Mouse (Mus musculus) frontal cortex, postnatal 36 days (tissue): ENCODE measurements around the gene Ubr4.

Experiments used
- DNase-seq, 2 experiments: peaks; one replicate each; pipeline ENCODE4 v3.0.0; 2022; ENCODE audit warnings: low spot score in 2 of 2

Ubr4 gene

DNA sequence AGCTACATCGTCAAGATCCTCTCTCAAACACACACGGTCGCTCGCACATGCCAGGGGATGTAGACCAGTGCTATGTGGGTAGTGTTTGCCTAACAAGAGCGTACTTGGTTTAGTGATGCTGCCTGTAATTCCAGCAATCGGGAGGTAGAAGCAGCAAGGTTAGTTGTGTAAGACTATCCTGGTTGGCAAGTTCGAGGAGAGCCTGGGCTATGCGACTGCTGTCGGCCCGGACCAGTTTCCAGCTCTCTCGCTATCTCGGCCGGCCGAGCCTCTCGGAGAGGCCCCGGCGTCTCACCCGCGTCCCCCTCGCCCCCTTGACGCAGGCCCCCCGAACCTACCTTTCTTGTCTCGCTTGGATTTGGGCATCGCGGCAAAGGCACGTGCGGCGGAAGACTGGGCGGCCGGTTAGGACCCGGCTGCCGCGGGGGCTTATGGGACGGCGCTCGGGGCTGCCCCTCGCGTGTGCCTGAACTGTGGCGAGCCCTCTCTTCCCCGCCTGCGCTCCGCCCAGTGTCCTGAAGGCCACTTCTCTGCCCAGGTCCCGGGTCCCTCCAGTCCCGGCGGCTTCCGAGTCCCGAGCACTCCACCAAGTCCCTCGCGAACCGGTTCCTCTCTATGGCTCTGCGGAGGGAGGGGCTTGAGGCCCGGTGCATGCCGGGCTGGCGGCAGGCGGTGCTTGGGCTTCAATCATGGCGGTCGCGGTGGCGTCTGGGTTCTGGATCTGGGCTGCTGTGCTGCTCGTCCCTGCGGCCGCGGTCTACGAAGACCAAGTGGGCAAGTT, at the start of gene Ubr4, which contains the start of the genes Mrto4 and Emc1:
Ubr4 (plus strand) TSS at position 679 of the 781 bp plus-strand sequence.
Mrto4 (minus strand) TSS at position 646 of the 781 bp plus-strand sequence.
Emc1 (plus strand) TSS at position 657 of the 781 bp plus-strand sequence.
- DNase-seq, result peak; percentile 89

- no peak for DNase-seq
Measured at GRCm38 (mm10) chr4:139305521-139305920, 46.9 kb upstream of the Ubr4 start.

DNA sequence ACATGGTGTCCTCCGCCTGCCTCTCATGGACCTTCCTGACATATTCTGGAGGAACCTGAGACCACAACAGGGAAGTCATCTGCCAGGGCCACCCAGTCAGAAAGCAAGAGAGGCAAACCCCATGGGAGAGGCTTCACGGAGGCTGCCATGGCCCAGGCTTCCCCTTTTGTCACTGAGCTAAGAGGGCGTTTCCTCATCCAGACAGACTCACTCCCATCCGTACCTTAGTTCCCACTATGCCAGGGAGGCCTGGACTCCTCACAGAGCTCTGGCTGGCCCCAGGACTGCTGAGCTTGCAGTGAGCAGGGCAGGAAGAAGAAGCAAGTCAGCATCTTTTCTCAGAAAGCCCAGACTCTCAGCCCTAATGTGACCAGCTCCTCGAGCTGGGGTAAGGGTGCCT, 44.5 kb upstream of the Ubr4 start:
- no peak for DNase-seq

- no peak for DNase-seq
Measured at GRCm38 (mm10) chr4:139309651-139310050, 42.8 kb upstream of the Ubr4 start.

GRCm38 (mm10) chr4:139310171-139310898, 42.1 kb upstream of the Ubr4 start, which contains the start of the genes Pqlc2 and Akr7a5:
Gene Pqlc2, minus strand, starts transcription at chr4:139310708.
Gene Akr7a5, plus strand, starts transcription at chr4:139310744.
- peak; percentile 97 to 98 for DNase-seq

GRCm38 (mm10) chr4:139310899-139311701, 41.3 kb upstream of the Ubr4 start:
- no peak for DNase-seq

GRCm38 (mm10) chr4:139311707-139312106, 40.7 kb upstream of the Ubr4 start:
- DNase-seq, result no peak

DNA sequence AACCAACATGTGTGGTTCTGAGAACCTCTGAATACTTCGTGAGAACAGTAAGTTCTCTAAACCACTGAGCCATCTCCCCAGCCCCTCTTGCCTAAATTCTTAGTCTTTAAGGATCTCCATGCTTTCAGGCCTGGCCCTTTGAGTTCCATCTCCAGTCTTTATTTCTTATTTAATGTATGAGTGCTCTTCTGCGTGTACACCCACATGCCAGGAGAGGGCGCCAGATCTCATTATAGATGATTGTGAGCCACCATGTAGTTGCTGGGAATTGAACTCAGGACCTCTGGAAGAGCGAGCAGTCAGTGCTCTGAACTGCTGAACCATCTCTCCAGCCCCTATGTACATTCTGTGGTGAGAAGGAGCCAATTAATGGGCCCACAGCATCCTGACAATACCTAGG, 39.8 kb upstream of the Ubr4 start:
- DNase-seq, result no peak

DNA sequence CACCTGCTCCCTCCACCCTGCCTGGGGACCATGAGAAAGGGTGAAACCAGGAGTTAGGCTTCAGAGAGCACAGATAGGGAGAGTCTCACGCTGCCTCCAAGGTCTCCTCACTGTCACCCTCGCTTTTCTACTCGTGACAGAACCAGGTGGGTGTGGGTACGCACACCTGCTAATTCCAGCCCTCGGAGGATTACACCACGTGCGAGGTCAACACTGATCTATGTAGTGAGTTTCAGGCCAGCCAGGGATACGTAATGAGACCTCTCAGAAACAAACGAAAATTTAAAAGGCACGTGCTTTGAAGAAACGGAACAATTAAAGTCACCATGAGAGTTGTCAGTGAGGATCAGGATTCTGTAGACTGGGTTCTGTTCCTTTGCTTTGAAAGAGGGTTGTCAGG, 34.0 kb upstream of the Ubr4 start:
- no peak for DNase-seq

DNA sequence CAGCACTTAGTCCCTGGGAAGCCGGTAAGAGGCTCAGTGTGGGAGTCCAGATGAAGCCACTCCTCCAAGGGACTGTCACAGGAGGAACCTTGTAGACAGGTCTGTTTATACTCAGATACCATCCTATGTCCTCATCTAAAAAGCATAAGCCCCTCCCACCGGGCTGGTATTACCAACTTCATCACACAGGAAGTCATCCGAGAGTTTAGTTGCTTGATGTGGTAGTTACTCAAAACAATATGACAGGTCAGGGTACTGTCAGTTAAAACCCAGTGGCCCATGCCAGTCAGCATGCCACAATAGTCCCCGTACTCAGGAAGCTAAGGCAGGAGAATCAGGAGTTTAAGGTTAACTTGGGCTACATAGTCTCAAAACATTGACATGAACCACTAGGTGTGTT, 32.7 kb upstream of the Ubr4 start:
- no peak for DNase-seq

GRCm38 (mm10) chr4:139330605-139331004, 21.8 kb upstream of the Ubr4 start:
- peak in 1 of 2 experiments; percentile 17 for DNase-seq

DNA sequence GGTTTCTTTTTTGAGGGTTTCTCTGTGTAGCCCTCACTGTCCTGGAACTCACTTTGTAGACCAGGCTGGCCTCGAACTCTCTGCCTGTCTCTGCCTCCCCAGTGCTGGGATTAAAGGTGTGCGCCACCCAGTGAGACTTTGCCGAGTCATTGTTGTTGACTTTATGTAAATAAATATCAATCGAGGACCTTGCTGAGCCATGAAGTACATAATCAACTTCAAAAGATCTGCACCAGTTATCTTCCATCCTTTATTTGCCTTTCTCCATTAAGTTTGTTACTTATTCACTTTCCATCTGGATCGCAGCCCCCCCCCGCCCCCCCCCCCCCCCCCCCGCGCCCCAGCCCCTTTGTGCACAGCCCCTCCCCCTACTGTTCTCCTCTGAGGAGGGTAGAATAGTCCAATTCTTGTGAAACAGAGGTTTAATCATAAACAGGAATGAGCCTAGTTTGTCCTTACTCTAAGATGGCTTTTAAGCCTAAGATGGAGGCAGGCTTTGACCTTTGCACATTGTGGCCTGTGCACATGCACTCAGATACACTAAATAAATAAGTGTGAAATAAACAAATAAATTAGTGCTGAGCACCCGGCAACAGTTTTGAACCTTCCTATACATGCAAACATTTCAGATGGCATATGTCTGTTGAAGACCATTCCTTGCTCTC, 17.6 kb upstream of the Ubr4 start:
- DNase-seq, result no peak

DNA sequence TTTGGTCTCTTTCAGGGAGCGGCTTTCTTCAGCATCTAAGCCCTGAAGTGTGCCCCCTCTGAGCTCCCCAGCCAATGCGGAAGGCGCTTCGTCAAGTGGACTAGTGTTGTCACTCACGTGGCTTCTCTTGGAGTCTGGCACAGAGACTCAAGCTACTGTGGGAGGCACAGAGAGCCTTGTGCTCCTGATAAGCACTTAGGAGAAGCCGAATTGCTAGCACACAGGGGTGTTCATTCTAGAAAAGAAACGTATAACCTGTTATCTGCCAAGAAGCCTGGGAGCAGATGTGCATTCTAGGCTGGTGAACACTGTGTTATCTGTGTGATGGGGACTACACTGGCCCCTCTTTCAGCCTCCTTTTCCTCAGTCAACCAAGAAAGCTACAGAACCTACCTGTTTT, 16.9 kb upstream of the Ubr4 start:
- no peak for DNase-seq

GRCm38 (mm10) chr4:139336822-139337483, 15.5 kb upstream of the Ubr4 start:
- DNase-seq, result peak; percentile 29 to 47

- DNase-seq, result no peak
Measured at GRCm38 (mm10) chr4:139338145-139338544, 14.3 kb upstream of the Ubr4 start.

- no peak for DNase-seq
Measured at GRCm38 (mm10) chr4:139340835-139341234, 11.6 kb upstream of the Ubr4 start.

- no peak for DNase-seq
Measured at GRCm38 (mm10) chr4:139341556-139342233, 10.7 kb upstream of the Ubr4 start.

DNA sequence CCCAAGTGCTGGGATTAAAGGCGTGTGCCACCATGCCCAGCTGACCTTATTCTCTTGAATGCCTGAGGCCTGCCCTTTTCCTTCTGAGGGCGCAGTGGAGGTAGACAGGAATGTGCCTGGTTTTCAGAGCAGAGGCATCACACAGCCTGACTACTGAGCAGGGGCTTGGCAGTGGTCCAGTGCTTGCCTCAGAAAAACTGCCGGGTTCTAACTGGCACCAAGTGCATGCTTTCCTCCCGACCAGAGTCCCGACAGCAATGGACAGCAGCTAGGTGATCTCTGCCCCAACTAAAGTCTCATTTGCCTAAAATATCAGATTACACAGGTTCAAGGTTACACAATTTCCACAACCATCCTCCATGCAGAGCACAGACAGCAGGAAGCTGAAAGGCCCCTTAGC, 8.7 kb upstream of the Ubr4 start:
- peak; percentile 11 to 28 for DNase-seq

DNA sequence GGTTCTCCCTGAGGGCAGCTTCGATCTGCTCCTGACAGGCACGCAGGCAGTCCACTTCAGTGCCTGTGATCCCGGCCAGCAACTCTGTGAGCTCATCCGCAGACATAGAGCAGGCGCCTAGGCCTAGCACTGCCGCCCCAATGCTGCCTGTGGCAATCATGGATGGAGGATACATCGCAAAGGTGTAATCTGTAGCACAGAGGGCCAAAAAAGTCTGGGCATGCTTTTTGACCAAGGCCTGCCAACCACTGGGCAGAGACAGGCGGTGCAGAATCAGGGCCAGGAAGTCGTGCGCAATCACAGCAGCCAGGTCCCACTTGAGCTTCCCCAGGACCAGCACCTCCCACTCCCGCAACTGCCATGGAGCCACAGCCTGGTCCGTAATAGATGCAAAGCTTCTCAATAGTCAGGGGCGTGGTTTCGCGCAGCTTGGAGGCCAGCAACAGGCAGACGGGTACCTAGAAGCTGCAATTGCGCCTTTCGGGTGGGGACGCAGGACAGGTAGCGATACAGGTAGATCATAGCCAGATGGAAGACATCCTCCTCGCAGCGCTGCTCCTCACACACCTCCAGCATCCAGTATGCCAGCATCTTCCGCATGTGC, 6.9 kb upstream of the Ubr4 start:
- DNase-seq, result no peak

DNA sequence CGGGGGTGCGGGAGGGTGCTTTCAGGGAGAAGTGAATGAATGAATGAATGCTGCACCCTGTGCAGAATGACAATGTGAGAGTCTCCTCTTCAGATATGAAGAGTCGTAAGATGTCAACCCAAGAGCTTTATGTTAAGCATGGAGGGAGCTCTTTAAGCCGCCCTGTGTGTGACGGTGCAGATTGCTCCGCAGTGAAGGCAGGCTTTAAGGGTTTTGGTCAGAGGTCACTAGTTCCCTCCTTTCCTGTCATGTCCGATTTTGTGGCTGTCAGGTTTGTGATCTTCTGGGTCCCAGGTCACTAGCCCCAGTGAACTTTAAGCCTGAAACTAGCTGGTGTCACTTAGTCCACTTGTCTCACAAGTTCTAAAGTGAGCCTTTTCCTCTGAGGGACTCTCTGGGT, 423 bp downstream of the Ubr4 start:
- no peak for DNase-seq
